Mouse (Mus musculus) embryonic facial prominence, embryonic 10.5 days (tissue): ENCODE measurements at regions not wholly inside any gene's neighbourhood (a gene's known extent, or its start where the extent isn't known, plus 50 kb on each side); places are given as distances from the start of the nearest gene placed in this dataset.
A peak's percentile ranks its signal among the peaks of the same experiment; 100 is the strongest.

ENCODE experiments used
- DNase-seq: peaks from one replicate; pipeline ENCODE4 v3.0.0-alpha.2; 2017; ENCODE audit warnings: low spot score
- H3K27ac ChIP-seq: fragments of 300-500 bp; sonication (generic); replicated peaks from 2 replicates; pipeline ENCODE4 v1.5.1; 2016; ENCODE audit warnings: mild to moderate bottlenecking
- H3K27me3 ChIP-seq: fragments of 300-500 bp; sonication (generic); replicated peaks from 2 replicates; pipeline ENCODE4 v1.6.1; 2016; ENCODE audit warnings: low read depth, mild to moderate bottlenecking; ENCODE audit not compliant: poor library complexity, severe bottlenecking
- H3K36me3 ChIP-seq: fragments of 300-500 bp; sonication (generic); replicated peaks from 2 replicates; pipeline ENCODE4 v1.6.1; 2016; ENCODE audit warnings: mild to moderate bottlenecking, moderate library complexity
- H3K4me1 ChIP-seq: fragments of 300-500 bp; sonication (generic); 2 replicates; pipeline ENCODE4 v1.6.1; 2016
- H3K4me3 ChIP-seq: fragments of 300-500 bp; sonication (generic); 2 replicates; pipeline ENCODE4 v1.5.1; 2016; ENCODE audit warnings: mild to moderate bottlenecking, moderate library complexity
- H3K9me3 ChIP-seq: fragments of 300-500 bp; sonication (generic); 2 replicates; pipeline ENCODE4 v1.6.1; 2016; ENCODE audit warnings: mild to moderate bottlenecking
- WGBS: fragments of 180-500 bp; shearing (Covaris S2); methylation state at CpG from one replicate; pipeline ENCODE4 v1.1.7; 2016; 5-methylcytosine and 5-hydroxymethylcytosine counted together

GRCm38 (mm10) chr7:77899231-77899630 is 838.6 kb downstream of the Ntrk3 start:
- 80% methylated on average over 7 of the region's 7 CpGs for WGBS

GRCm38 (mm10) chr7:77888543-77888942 is 849.3 kb downstream of the Ntrk3 start:
- no peaks in the 10 kb centered on the region for H3K36me3 ChIP-seq
- H3K4me1 ChIP-seq: no peaks in the 10 kb centered on the region
- 76% methylated on average over 2 of the region's 2 CpGs for WGBS
- DNase-seq: no peak
- no peaks in the 10 kb centered on the region for H3K27me3 ChIP-seq
- H3K27ac ChIP-seq: no peak overlapping the region
- no peaks in the 10 kb centered on the region for H3K9me3 ChIP-seq
- no peak overlapping the region for H3K4me3 ChIP-seq

More at GRCm38 (mm10) chr7:77899231-77899630, 838.6 kb downstream of the Ntrk3 start:
- no peak overlapping the region for H3K4me3 ChIP-seq
- no peaks in the 10 kb centered on the region for H3K36me3 ChIP-seq
- no peaks in the 10 kb centered on the region for H3K9me3 ChIP-seq
- DNase-seq: no peak
- H3K27me3 ChIP-seq: no peaks in the 10 kb centered on the region
- no peak overlapping the region for H3K27ac ChIP-seq
- H3K4me1 ChIP-seq: no peaks in the 10 kb centered on the region

GRCm38 (mm10) chr7:77882605-77883354 is 855.0 kb downstream of the Ntrk3 start:
- no peak overlapping the region for H3K27ac ChIP-seq
- DNase-seq: no peak
- 90% methylated on average over 5 of the region's 5 CpGs for WGBS
- H3K4me1 ChIP-seq: no peaks in the 10 kb centered on the region
- H3K36me3 ChIP-seq: no peaks in the 10 kb centered on the region
- no peak overlapping the region for H3K4me3 ChIP-seq
- H3K27me3 ChIP-seq: no peaks in the 10 kb centered on the region
- H3K9me3 ChIP-seq: no peaks in the 10 kb centered on the region

GRCm38 (mm10) chr7:77867518-77867917 is 870.3 kb downstream of the Ntrk3 start:
- H3K27me3 ChIP-seq: no peaks in the 10 kb centered on the region
- no peak overlapping the region for H3K4me3 ChIP-seq
- H3K4me1 ChIP-seq: no peaks in the 10 kb centered on the region
- 69% methylated on average over 4 of the region's 4 CpGs for WGBS
- no peaks in the 10 kb centered on the region for H3K36me3 ChIP-seq
- no peak for DNase-seq
- no peaks in the 10 kb centered on the region for H3K9me3 ChIP-seq
- no peak overlapping the region for H3K27ac ChIP-seq

- no peaks in the 10 kb centered on the region for H3K36me3 ChIP-seq
- DNase-seq: no peak
- no peaks in the 10 kb centered on the region for H3K4me1 ChIP-seq
- H3K27me3 ChIP-seq: no peaks in the 10 kb centered on the region
- H3K9me3 ChIP-seq: no peaks in the 10 kb centered on the region
- no peak overlapping the region for H3K27ac ChIP-seq
- WGBS: 92% methylated on average over 8 of the region's 8 CpGs
- no peak overlapping the region for H3K4me3 ChIP-seq
Observed at GRCm38 (mm10) chr7:77861841-77862240, 876.0 kb downstream of the Ntrk3 start.

- Histone ChIP-seq H3K36me3 (no peaks in the 10 kb centered on the region), H3K4me3 (no peak overlapping the region), H3K27ac (no peak overlapping the region), H3K27me3 (no peaks in the 10 kb centered on the region), H3K4me1 (no peaks in the 10 kb centered on the region), H3K9me3 (no peaks in the 10 kb centered on the region)
- WGBS: 58% methylated on average over 4 of the region's 4 CpGs
- DNase-seq: no peak
Observed at GRCm38 (mm10) chr7:77858436-77858835, 879.4 kb downstream of the Ntrk3 start.

GRCm38 (mm10) chr7:77857979-77858378 is 879.8 kb downstream of the Ntrk3 start:
- Histone ChIP-seq H3K27ac (no peak overlapping the region), H3K27me3 (no peaks in the 10 kb centered on the region), H3K4me3 (no peak overlapping the region), H3K36me3 (no peaks in the 10 kb centered on the region), H3K9me3 (no peaks in the 10 kb centered on the region), H3K4me1 (no peaks in the 10 kb centered on the region)
- no peak for DNase-seq
- WGBS: 77% methylated on average over 5 of the region's 5 CpGs

GRCm38 (mm10) chr7:77855653-77856239 is 882.1 kb downstream of the Ntrk3 start:
- no peak for DNase-seq
- Histone ChIP-seq H3K27me3 (no peaks in the 10 kb centered on the region), H3K4me1 (no peaks in the 10 kb centered on the region), H3K9me3 (no peaks in the 10 kb centered on the region), H3K36me3 (no peaks in the 10 kb centered on the region), H3K4me3 (no peak overlapping the region), H3K27ac (no peak overlapping the region)
- WGBS: 85% methylated on average over 6 of the region's 6 CpGs

GRCm38 (mm10) chr7:77855077-77855476 is 882.7 kb downstream of the Ntrk3 start:
- 86% methylated on average over 2 of the region's 2 CpGs for WGBS
- Histone ChIP-seq H3K27me3 (no peaks in the 10 kb centered on the region), H3K9me3 (no peaks in the 10 kb centered on the region), H3K27ac (no peak overlapping the region), H3K36me3 (no peaks in the 10 kb centered on the region), H3K4me1 (no peaks in the 10 kb centered on the region), H3K4me3 (no peak overlapping the region)
- no peak for DNase-seq

- Histone ChIP-seq H3K27me3 (no peaks in the 10 kb centered on the region), H3K4me3 (no peak overlapping the region), H3K4me1 (no peaks in the 10 kb centered on the region), H3K27ac (no peak overlapping the region), H3K36me3 (no peaks in the 10 kb centered on the region), H3K9me3 (no peaks in the 10 kb centered on the region)
- 88% methylated on average over 6 of the region's 6 CpGs for WGBS
- DNase-seq: no peak
Observed at GRCm38 (mm10) chr7:77824261-77824959, 913.4 kb downstream of the Ntrk3 start.

GRCm38 (mm10) chr7:77812052-77812903 is 925.5 kb downstream of the Ntrk3 start:
- H3K27me3 ChIP-seq: no peaks in the 10 kb centered on the region
- no peak overlapping the region for H3K27ac ChIP-seq
- peak; percentile 10 for DNase-seq
- no peaks in the 10 kb centered on the region for H3K36me3 ChIP-seq
- H3K4me1 ChIP-seq: 0 out of 2 replicates have a peak, but pooled peaks cover 3% of the 10 kb centered on the region
- WGBS: 20% methylated on average over 2 of the region's 2 CpGs
- H3K4me3 ChIP-seq: no peak overlapping the region
- H3K9me3 ChIP-seq: no peaks in the 10 kb centered on the region

GRCm38 (mm10) chr7:77786801-77787200 is 951.0 kb downstream of the Ntrk3 start:
- Histone ChIP-seq H3K27me3 (no peaks in the 10 kb centered on the region), H3K4me1 (no peaks in the 10 kb centered on the region), H3K9me3 (no peaks in the 10 kb centered on the region), H3K36me3 (no peaks in the 10 kb centered on the region), H3K27ac (no peak overlapping the region), H3K4me3 (no peak overlapping the region)
- WGBS: 80% methylated on average over 2 of the region's 2 CpGs
- DNase-seq: no peak
